Mouse (Mus musculus) bone marrow macrophage, adult 2 months (primary cell): Measurements from ENCODE around the gene Nlgn3.

Experiments
- CTCF ChIP-seq: IDR thresholded peaks from 2 replicates; pipeline ENCODE4 v1.5.1; 2012; ENCODE audit warnings: low read depth, mild to moderate bottlenecking, low read length, moderate library complexity
- POLR2A ChIP-seq: IDR thresholded peaks from 2 replicates; pipeline ENCODE4 v1.6.1; 2012; ENCODE audit warnings: mild to moderate bottlenecking, low read depth, low read length, borderline replicate concordance

- TF ChIP-seq CTCF (no peak), POLR2A (no peak)
Measured at GRCm38 (mm10) chrX:101254740-101255139, 44.2 kb upstream of the Nlgn3 start.
